Mouse (Mus musculus): ENCODE data around the gene Prr15l.

The Prr15l gene

DNA sequence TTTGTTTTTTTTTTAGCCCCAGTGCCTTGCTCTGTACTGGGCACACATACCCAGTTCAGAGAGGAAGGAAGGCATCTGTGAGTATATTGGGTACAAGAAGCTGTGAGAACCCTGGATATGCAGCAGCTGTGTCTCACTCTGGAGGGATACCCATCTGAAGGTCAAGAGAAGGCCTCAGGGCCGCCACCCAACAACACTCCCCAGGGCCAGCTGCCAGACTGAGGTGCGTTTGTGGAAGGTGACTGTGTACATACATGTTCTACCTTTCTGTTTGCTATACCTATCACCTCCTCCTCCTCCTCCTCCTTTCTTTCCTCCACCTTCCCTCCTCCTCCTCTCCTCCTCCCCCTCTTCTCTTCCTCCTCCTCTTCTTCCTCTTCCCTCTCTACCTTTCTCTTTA, at the start of gene Prr15l:
Gene Prr15l, plus strand, starts transcription at position 17 of the 400 bp plus-strand sequence.
- in situ Hi-C loops (cut with MboI, MseI), result no loop called here

DNA sequence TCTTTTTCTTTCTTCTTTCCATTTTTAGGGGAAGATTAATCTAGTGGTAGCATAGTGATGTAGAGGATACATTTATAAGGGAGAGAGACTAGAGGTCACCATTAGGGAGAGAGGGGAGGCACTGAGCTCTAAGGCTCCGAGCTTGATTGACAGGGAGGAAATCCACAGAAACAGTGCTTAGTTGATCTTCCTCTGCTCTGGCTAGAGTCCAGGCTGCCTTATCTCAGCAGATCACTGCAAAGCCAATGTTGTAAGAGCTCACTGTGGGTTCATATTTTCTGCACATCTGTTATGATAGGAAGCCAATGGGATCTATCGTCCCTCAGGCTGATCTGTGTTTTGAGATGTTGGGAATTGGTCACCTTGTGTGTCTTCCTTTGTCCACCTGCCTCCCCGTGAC, 49.2 kb upstream of the Prr15l start:
- in situ Hi-C loops (cut with MboI, MseI), result no loop called here

DNA sequence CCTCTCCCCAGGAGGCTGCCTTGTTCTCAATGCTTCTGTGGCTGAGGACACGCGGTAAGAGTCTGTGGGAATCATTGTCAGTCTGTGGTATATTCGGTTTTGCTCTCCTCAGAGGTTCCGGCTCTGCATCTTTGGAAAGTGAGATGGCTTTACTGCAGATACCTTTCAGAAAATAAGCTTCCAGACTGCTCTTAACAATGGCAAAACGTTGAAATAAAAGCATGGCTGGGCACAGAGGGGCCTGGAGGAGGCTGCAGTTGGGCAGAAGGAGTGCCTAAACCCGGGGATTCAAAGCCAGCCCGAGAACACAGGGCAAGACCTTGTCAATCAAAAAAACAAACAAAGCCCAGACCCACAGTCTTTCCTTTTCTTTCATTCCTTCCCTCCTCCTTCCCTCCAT, 48.5 kb upstream of the Prr15l start:
- in situ Hi-C loops (cut with MboI, MseI), result no loop called here

DNA sequence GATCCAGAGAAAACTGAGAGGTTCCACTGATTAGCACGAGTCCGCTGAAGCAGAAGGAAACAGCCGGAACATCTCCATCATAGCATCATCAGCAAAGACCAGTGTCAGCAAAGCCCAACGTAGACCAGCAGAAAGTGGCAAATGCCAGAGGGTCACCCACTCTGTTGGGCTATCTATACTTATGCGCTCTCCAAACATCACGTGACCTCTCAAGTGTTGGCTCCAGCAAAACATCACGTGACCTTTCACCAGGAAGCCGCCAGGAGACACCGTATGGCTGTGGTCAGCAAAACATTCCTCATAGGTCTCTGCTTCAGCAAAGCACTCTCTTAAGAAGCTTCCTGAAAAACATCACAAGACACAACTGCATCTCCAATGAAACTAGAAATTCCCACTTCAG, 47.6 kb upstream of the Prr15l start:
- in situ Hi-C loops (cut with MboI, MseI), result no loop called here

DNA sequence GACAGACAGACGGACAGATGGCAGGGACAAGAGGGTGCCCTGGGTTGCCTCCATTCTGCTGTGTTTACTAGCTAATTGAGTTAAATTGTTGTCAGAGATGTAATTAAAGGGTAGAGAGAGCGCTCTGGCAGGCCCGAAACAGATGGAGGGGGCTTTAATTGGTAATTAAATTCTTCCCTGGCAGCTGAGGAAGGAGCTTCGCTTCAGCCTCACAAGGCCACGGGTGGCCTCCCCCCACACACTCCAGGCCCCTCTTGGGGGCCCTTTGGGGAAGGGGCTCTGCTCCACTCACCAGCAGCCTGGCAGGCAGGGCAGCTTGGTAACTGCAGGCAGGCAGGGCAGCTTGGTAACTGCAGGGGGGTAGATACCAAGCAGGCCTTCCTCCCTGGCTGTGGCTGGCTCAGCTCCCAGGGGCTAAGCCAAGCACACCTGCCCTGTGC, 42.0 kb upstream of the Prr15l start:
- in situ Hi-C loops (cut with MboI, MseI), result no loop called here

DNA sequence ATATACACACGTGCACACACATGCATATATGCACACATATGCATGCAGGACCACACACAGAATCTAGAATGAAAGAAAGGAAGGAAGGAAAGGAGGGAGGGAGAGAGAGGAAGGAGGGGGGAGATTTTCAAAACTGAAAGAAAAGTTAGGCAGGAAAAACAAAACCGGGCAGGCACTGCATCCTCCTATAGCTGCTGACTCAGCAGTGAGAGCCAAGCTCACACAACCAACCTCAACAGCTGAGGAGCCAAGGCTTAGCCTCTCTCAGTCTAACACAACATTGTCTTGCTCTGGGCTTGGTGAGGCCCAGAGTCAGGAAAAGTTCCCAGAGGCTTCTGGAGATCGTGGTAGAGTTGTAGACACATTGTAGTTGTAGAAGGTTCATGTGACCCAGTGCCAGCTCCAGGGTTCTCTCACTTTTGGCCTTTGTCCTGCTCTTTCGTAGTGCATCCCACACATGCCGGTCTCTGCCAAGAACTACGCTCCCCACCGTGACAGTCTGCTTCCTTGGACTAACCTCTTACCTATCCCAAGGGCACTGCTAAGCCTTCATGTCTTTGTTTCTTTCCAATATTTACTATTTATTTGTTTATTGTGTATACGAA, 40.9 kb upstream of the Prr15l start:
- in situ Hi-C loops (cut with MboI, MseI), result no loop called here

DNA sequence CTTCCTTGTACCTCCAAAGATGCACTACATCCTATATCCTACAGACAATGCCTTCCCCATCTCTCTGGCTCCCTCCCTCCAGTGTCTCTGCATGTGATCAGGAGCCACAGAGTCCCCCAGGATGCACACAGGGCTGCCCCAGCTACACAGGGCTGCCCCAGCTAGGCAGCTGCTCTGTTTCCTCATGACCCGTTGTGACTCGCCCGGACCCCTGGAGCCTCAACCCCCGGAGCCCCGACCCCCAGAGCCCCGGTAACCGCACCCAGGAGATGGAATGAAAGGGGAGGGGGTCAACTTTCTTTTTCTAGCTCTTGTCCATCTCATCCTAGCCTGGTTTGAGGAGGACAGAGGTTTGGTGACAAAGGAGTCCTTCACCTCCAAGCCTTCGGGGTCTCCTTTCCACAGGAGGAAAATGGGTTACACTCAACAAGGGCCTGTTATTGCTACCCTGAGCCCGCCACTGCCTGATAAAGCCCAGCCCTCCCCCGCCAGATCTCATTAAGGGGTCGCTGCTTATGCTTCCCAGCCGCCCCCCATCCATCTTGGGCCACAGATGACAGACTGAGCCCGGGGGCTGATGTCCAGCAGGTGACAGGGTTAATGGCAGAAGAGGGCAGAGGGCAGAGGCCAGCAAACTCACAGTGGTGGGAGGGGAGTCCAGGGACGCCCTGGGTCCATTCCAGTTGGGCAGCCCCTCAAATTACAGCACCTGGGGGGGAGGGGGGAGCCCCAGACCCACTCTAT, 35.9 kb upstream of the Prr15l start:
- in situ Hi-C loops (cut with MboI, MseI), result no loop called here

DNA sequence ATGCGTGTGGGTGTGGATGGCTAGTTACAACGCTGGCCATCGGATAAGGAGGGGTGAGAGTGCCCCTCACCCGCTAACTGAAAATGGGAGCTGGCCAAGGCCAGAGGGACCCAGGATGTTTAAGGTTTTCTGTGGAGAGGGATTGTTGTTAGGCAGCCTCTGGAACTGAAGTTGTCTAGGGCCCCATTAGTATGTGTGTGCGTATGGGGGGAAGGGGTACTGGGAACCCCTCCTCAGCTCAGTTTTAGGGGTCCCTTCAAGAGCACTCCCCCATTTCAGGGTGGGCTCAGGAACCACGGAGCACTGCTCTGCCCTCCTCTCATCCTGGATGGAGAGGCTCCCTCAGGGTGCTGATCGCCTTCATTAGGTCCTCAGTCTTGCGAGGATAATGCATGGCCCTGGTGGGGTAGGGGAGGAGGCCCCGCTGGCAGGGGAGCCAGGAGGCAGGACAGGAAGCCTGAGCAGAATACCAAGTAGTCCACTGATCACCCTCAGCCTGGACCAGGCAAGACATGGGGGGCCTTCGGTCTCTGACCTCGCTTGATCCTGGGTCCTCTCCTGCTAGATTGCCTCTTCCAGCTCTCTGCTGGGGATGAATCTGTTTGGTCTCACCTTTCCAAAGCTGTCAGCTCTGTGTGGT, 34.6 kb upstream of the Prr15l start:
- in situ Hi-C loops (cut with MboI, MseI), result no loop called here

DNA sequence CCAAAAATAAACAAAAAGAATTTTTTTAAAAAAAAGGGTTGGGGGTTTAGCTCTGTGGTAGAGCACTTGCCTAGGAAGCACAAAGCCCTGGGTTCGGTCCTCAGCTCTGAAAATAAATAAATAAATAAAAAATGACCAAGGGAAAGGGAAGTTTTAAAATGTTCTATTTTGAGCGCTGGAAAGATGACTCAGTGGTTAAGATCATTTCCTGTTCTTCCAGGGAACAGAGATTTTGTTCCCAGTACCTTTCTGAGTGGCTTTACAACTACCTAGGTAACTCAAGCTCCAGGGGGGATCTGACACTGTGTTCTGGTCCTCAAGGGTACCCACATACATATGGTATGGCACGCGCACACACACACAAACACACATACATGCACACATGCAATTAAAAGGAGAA, 32.0 kb upstream of the Prr15l start:
- in situ Hi-C loops (cut with MboI, MseI), result no loop called here

DNA sequence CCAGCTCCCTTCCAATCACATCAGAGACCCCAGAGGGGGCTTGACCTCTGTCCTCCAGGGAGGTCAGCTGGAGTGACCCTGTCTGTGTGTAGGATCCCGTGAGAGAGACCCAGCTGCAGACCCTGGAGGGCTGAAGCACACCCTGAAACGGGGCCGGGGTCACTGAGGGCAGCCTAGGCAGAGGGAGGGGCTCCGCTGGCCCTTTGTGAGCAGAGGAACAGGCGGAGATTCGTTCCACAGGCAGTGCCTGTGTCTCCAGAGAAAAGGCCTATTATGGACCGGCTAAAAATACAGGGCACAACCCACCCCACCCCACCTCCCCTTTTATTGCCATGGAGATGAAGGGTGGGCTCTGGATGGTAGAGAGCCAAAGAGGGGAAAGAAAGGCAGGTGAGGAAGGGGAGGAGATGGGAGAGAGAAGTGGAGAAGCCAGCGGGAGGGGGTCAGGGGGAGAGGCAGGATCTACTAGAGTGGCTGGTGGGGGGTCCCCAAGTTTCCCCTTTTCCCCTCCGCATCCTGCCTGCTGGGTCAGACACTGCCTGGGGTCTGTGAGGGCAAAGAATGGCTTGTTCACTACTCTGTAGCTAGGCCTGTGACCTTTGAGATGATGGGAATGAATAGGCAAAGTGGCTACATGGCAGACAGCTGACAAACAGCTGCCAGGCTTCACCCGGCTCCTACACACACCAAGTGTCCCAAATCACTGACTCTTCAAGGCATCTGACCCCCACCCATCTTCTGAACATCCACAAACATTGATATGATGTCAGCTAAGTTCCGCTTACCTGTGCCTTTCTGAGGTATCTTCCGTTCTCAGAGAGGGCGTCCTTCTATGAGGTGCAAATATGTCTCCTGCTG, 28.2 kb upstream of the Prr15l start:
- in situ Hi-C loops (cut with MboI, MseI), result no loop called here

DNA sequence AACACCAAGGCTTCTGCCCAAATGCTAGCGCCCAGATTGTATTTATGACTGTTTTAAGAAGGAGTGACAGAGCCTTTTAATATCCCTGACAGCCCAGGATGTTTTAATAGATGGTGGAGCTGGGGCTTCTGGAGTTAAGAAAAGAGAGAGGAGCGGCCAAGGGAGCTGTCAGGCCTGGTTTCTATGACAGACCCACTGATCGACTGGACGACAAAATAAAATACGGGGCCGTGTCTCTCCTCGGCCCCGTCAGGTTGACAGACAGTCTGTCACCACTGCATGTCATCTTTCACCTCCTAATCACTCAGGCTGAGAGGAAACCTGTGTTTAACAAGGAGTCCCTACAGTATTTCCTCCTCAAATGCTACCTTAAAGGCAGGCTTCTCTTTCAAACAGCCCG, 26.6 kb upstream of the Prr15l start:
- in situ Hi-C loops (cut with MboI, MseI), result no loop called here

DNA sequence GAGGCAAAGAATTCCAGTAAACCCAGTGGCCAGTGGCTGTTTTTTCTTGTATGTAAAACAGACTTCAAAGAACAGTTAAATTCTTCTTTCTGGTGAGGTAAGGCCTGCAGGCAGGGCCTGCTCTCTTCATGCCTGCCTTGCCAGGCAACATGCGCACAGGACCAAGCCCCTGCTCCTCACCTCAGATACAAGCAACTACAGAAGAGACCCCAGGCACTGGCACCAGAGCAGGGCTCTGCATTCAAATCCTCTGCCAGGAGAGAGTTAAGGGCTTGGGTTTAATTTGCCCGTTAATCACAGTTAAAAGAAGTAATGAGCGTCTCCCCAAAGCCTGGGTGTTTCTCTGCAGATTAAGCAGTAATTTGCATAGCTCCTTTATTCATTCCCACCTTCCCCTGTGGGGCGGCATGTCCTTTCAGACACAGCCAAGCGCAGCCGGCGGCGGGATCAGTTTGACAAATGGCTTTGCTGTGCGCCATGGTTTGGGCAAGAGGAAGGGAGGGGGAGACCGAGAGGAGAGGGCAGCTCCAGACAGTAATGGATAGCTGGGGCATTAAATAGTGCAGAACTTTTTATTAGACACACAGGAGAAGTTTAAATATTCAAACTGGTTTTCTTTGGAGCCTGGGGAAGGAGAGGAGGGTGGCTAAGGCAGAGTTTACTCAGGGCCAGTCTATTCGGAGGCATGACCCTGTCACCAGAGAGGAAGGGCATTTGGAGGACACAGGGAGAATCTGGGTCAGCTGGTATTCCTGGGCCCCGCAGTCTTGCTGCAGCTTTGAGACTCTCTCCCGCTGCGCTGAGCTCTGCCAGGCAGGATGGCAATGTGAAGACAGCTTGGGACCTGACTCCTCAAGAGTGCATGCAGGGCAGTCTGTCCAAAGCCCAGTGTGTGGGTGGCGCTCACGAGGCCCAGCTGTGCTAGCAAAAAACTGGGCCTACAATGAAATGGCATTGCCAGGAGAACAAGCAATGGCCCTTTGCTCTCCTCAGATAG, 25.0 kb upstream of the Prr15l start:
- in situ Hi-C loops (cut with MboI, MseI), result no loop called here

DNA sequence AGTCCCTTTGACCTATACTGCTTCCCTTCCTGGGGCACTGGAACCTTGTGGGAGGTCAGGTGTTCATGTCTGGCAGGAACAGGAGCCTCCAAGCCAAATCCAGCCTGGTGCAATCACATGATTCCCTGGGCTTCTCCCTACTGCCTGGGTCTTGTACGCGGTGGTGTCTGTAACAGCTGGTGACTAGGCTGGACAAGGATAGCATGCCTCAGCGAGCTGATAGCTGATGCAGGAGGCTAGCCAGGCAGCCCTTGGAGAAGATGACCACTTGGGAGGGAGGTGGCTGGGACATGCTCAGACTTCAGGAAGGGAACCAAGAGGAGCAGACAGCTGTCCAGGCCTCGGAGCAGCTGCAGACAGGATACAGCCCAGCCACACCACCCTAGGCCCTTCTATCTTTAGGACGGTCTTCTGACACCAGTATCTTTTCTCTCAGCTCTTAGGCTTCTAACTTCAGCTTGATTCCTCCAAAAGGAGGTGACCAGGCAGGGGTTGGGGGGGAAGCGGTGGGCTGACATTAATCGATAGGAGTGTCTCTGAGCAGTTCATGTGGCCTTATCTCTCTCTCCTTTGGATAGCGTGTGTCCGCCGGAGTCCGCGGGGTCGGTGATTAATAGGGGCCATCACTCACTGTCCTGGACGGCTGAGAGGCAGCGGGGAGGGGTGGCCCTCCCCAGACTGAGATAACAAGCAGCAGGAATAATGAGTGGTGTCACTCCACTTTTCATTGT, 21.3 kb upstream of the Prr15l start:
- in situ Hi-C loops (cut with MboI, MseI), result no loop called here

DNA sequence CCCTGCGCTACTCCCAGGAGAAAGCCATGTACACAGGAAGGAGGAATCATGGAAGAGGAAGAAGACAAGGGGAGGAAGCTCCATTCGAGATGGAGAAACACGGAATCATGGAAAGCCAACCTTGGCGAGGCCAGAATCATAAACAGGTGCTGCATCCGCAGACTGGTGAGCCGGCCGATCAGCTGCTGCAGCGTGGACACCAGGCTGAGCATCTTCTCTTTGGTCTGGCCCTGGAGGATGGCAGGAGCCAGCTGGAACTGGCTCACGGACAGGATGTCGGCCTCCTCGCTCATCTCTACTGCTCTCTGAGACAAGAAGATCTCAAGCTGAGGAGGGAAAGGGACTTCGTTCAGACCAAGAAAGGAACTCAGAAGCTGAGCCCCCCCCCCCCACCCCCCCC, 19.3 kb upstream of the Prr15l start:
- in situ Hi-C loops (cut with MboI, MseI), result no loop called here

DNA sequence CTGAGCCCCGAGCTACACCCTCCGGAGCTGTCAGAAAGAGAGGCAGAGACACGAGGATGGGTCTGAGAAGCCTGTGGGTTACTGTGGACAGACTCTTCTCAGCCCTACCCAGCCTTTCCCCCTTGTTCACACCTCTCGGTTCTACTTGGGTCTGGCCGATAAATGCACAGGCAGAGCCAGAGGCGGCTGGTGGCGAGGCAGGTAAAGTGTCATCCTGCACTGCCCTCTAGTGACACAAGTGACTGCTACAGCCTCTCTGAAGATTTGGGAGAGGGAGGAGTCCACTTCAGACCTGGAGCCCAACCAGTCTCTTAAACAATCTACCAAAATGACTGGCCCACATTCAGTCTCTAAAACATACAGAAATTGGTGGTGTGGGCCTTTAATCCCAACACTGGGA, 17.9 kb upstream of the Prr15l start:
- in situ Hi-C loops (cut with MboI, MseI), result no loop called here

DNA sequence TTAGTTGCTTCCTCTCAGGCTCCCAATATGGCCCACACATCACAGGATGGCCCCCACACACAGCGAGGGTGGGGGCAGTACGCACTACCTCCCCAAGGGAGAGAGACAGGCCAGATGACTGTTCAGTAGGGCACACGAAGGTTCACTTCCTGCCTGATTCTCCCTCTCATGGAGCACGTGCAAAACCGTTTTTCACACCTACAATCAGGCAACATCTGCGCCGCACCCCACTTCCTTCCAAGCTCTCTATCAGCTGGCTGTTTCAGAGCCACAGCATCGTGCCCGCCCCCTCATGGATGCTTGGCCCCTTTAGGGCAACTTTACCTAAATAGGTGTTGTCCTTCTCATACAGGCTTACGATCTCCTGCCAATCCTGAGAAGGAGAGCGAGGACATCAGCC, 15.2 kb upstream of the Prr15l start:
- in situ Hi-C loops (cut with MboI, MseI), result no loop called here

DNA sequence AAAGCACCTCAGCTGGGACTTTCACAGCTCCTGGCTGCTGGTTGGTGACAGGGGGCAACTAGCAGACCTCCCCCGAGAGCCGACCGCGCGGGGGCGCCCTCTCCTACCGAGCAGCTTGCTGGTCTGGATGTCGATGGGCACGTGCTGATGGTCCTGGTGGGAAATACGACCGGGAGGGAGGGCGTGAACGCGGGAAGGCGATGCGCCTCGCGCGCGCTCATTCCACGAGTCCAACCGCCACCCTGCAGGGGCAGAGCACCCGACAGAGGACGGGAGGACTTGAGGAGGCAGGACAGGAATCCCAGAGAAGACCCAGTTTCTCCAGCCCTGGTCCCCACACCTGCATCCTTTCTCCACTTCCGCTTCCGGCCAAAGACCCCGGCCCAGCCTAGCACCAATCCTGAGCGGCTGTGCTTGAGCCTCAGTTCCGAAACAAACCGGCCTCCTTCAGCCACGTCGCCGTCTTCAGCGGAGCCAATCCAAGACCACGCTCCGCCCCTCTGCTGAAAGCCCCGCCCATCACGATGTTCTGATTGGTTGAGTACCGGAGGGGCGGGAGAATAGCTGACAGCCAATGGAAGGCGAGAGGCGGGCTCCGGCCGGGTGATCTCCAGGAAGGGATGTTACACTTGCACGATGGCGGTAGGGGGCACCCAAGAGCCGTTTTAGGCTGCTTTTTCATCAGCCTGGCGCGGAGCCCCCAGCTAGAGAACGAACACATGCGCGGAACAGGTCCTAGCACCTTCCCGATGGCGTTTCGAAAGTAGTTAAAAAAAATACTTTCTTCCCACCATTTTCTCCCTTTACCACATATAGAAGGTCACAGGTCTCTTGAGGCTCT, 11.6 kb upstream of the Prr15l start, which contains the start of gene Cdk5rap3:
Gene Cdk5rap3, minus strand, starts transcription at position 453 of the 841 bp plus-strand sequence.
- in situ Hi-C loops (cut with MboI, MseI), result no loop called here

DNA sequence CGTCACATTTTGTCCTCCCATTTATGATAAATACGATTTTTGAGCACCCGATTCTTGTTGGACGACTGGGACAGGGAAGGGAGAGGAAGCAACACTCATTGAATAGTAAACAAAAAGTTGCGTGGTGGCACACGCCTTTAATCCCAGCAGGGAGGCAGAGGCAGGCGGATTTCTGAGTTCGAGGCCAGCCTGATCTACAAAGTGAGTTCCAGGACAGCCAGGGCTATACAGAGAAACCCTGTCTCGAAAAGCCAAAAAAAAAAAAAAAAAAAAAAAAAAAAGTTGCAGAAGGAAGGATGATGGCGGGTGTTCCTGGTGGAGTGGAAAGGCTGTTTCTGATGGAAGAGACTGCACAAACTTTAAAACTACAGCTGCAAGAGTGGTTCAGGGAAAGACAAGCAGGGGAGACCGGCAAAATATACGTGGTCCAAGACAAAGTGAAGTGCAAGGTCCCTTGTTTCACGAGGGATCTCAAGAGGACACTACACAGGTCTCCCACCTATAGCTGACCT, 11.0 kb upstream of the Prr15l start:
- in situ Hi-C loops (cut with MboI, MseI), result no loop called here

DNA sequence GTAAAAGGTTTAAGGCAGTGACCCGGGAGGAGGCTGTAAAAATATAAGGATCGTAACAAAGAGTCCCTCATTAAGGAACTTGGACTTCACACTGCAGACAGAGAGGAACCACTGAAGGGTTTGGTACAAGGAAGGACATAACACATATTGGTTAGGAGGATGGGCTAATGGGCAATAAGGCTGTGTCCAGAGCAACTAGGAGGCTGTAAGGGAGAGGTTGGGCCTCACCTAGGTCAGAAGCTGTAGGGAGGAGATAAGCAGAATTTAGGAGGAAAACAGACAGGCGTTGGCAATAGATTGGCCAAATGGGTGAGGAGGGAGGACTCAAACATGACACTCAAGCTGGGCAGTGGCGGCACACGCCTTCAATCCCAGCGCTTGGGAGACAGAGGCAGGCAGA, 10.5 kb upstream of the Prr15l start:
- in situ Hi-C loops (cut with MboI, MseI), result no loop called here

Data from regulatory T cell (primary cell).